Mouse (Mus musculus): ENCODE results near the gene Ydjc. TPM values are rescaled to one million over a fixed set of nuclear protein-coding genes. Genes with fewer than 3 reads are reported as not detected.
"Not testable (repeated sequence)": the region's sequence is repeated elsewhere in the genome, so short reads cannot be mapped to it uniquely, and the experiment has no call there.

The Ydjc gene
- total RNA-seq, 2 experiments from 2014 or later = 49.7 to 52.4 TPM

- DNase-seq (ENCODE audit: extremely low spot score in 1 of 2, low spot score in 2 of 2) = peak in 1 of 2 experiments; percentile 64
- intact Hi-C loops (cut with DNase I) = no loop called here
Observed at GRCm38 (mm10) chr16:17148084-17148483, 3.7 kb downstream of the Ydjc start.

GRCm38 (mm10) chr16:17150520-17151258, 6.3 kb downstream of the Ydjc start:
- no peak for DNase-seq (ENCODE audit: extremely low spot score in 1 of 2, low spot score in 2 of 2)
- intact Hi-C loops (cut with DNase I) = no loop called here

- DNase-seq (ENCODE audit: extremely low spot score in 1 of 2, low spot score in 2 of 2) = no peak
- intact Hi-C loops (cut with DNase I) = no loop called here
Observed at GRCm38 (mm10) chr16:17151874-17152273, 7.5 kb downstream of the Ydjc start.

- DNase-seq (ENCODE audit: extremely low spot score in 1 of 2, low spot score in 2 of 2) = no peak
- intact Hi-C loops (cut with DNase I) = no loop called here
Observed at GRCm38 (mm10) chr16:17154346-17154745, 9.9 kb downstream of the Ydjc start.

GRCm38 (mm10) chr16:17165478-17165877, 21.1 kb downstream of the Ydjc start:
- intact Hi-C loops (cut with DNase I); DNase-seq (ENCODE audit: extremely low spot score in 1 of 2, low spot score in 2 of 2): not testable (repeated sequence)

GRCm38 (mm10) chr16:17167179-17167578, 22.8 kb downstream of the Ydjc start:
- intact Hi-C loops (cut with DNase I) = no loop called here

GRCm38 (mm10) chr16:17168049-17168448, 23.6 kb downstream of the Ydjc start:
- intact Hi-C loops (cut with DNase I) = no loop called here
- no peak for DNase-seq (ENCODE audit: extremely low spot score in 1 of 2, low spot score in 2 of 2)

More at GRCm38 (mm10) chr16:17167179-17167578, 22.8 kb downstream of the Ydjc start:
- no peak for DNase-seq (ENCODE audit: extremely low spot score in 1 of 2, low spot score in 2 of 2)

- intact Hi-C loops (cut with DNase I) = no loop called here
Observed at GRCm38 (mm10) chr16:17175765-17176164, 31.3 kb downstream of the Ydjc start.

GRCm38 (mm10) chr16:17177623-17178170, 33.3 kb downstream of the Ydjc start:
- intact Hi-C loops (cut with DNase I) = no loop called here
- no peak for DNase-seq (ENCODE audit: extremely low spot score in 1 of 2, low spot score in 2 of 2)

More at GRCm38 (mm10) chr16:17175765-17176164, 31.3 kb downstream of the Ydjc start:
- DNase-seq (ENCODE audit: extremely low spot score in 1 of 2, low spot score in 2 of 2) = no peak

GRCm38 (mm10) chr16:17179706-17180105, 35.3 kb downstream of the Ydjc start:
- intact Hi-C loops (cut with DNase I) = no loop called here
- no peak for DNase-seq (ENCODE audit: extremely low spot score in 1 of 2, low spot score in 2 of 2)

GRCm38 (mm10) chr16:17181382-17181781, 37.0 kb downstream of the Ydjc start:
- DNase-seq (ENCODE audit: extremely low spot score in 1 of 2, low spot score in 2 of 2) = no peak
- intact Hi-C loops (cut with DNase I) = no loop called here

- no peak for DNase-seq (ENCODE audit: extremely low spot score in 1 of 2, low spot score in 2 of 2)
- intact Hi-C loops (cut with DNase I) = no loop called here
Observed at GRCm38 (mm10) chr16:17182136-17182535, 37.7 kb downstream of the Ydjc start.

GRCm38 (mm10) chr16:17183003-17183402, 38.6 kb downstream of the Ydjc start:
- intact Hi-C loops (cut with DNase I) = no loop called here
- no peak for DNase-seq (ENCODE audit: extremely low spot score in 1 of 2, low spot score in 2 of 2)

GRCm38 (mm10) chr16:17185475-17185874, 41.1 kb downstream of the Ydjc start:
- no peak for DNase-seq (ENCODE audit: extremely low spot score in 1 of 2, low spot score in 2 of 2)
- intact Hi-C loops (cut with DNase I) = no loop called here

GRCm38 (mm10) chr16:17193823-17194222, 49.4 kb downstream of the Ydjc start:
- no peak for DNase-seq (ENCODE audit: extremely low spot score in 1 of 2, low spot score in 2 of 2)
- intact Hi-C loops (cut with DNase I) = no loop called here

- intact Hi-C loops (cut with DNase I) = no loop called here
- DNase-seq (ENCODE audit: extremely low spot score in 1 of 2, low spot score in 2 of 2) = no peak
Observed at GRCm38 (mm10) chr16:17200121-17200952, 55.9 kb downstream of the Ydjc start.

GRCm38 (mm10) chr16:17200953-17201707, 56.7 kb downstream of the Ydjc start:
- DNase-seq (ENCODE audit: extremely low spot score in 1 of 2, low spot score in 2 of 2) = peak; percentile 75 to 91
- intact Hi-C loops (cut with DNase I) = no loop called here

GRCm38 (mm10) chr16:17201977-17202376, 57.6 kb downstream of the Ydjc start:
- intact Hi-C loops (cut with DNase I) = no loop called here
- DNase-seq (ENCODE audit: extremely low spot score in 1 of 2, low spot score in 2 of 2) = no peak

- intact Hi-C loops (cut with DNase I) = no loop called here
- DNase-seq (ENCODE audit: extremely low spot score in 1 of 2, low spot score in 2 of 2) = no peak
Observed at GRCm38 (mm10) chr16:17202549-17202948, 58.1 kb downstream of the Ydjc start, which contains the start of gene Ube2l3. TSS of gene Ube2l3 (minus strand) at chr16:17202649.
